Mouse (Mus musculus): ENCODE results near the gene Cebpg. TPM values are rescaled to one million over a fixed set of nuclear protein-coding genes. Genes with fewer than 3 reads are reported as not detected.
A peak's percentile ranks its signal among the peaks of the same experiment; 100 is the strongest.

Gene Cebpg
- total RNA-seq, 4 experiments from 2014 or later = 41.4 to 46.2 (median 44.0) TPM

GRCm38 (mm10) chr7:35054286-35054685 is 2.1 kb downstream of the Cebpg start:
- DNase-seq = no peak

- DNase-seq = no peak
Observed at GRCm38 (mm10) chr7:35053161-35053560, 3.2 kb downstream of the Cebpg start.

DNA sequence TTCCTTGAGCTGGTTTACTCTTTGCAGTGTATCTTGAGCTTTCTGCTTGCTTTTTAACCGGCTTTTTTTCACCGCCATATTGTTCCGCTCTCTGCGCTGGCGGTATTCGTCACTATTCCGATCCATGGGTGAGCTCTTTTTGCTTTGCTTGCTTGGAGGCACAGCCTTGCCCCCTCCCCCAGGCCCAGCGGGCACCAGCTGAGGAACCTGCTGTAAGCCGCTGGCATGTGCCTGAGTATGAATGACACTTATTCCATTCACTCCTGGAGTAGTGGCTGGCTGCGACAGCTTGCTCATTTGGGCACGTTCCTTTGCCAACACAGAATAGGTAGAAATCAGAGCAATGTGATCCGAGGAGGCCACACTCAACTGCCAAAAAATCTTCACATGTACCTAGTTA is 5.8 kb downstream of the Cebpg start:
- DNase-seq = no peak

DNA sequence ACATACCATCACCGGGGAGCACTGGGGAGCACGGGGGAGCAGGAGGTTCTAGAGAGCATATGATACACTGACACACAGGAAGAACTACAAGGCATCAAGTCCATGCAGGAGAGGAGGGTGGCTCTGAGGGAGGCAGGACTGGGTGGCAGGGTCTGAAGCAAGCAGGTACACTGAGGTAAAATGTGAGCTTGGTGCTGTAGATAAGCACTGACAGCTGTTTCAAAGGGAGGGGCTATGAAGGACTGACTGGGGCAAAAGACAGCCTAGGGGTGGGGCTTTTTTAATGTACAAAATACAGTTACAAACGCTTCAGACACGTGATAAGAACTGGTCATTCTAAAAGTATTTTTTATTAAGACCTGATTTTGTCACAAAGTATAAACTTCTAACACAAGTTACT is 10.3 kb downstream of the Cebpg start:
- no peak for DNase-seq

DNA sequence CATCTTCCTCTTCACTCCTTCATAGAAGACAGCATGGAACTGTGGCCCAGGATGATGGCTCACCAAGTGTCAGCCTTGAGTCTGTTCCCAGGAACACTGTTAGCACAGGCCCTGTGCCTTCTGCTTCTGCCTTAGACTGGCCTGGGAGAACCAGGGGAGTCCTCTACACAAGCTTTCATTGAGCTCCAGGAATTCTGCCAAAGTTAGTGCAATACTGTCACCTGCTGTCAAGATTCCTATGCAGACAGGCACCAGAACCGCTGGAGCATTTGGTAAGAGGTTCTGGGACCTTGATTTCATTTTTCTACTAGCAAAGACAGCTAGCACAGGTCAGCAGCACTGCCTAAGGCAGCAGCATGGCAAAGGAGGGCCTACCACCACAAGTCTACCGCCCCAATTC is 11.7 kb downstream of the Cebpg start:
- no peak for DNase-seq

DNA sequence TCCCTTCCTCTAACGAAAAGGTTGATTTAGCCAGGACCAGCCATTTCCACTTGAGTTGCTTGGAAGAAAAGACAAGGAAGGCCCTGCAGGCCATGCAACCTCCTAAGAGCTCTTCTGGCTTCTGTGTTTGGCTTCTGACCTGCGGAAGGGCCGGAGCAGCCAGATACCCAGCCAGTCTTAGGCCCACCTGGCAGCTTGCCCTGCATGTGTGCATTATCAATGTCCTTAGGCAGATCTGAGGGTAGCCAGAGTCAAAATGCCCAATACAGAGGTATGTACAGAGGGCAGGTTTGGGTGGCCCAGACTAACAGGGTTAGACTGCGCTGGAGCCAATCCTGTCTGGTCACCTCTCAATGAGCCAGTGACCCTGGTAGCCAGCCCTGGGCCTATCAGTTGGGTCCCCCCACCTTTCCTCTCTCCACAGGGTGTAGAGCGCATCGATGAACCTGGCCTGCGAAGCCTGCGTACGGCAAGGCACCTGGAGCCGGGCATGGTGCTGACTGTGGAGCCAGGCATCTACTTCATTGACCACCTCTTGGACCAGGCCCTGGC is 13.0 kb downstream of the Cebpg start:
- no peak for DNase-seq

- DNase-seq = peak; percentile 49
Observed at GRCm38 (mm10) chr7:35042759-35043217, 13.6 kb downstream of the Cebpg start.

DNA sequence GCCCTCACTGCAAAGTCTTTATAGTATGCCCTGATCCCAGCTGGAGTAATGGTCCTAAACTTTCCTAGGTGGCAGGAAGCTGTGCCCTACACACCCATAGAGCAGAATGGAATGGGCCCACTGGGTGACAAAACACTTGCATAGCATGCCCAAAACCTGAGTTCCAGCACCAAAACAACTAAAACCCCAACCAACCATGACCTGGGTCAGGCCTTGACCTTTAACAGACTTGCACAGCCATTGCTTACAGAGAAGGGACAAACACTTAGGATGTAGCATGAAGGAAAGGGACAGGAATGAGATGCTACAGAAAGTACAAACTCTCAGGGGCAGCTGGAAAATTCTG is 14.2 kb downstream of the Cebpg start:
- DNase-seq = no peak

GRCm38 (mm10) chr7:35041286-35042208 is 14.8 kb downstream of the Cebpg start:
- no peak for DNase-seq

DNA sequence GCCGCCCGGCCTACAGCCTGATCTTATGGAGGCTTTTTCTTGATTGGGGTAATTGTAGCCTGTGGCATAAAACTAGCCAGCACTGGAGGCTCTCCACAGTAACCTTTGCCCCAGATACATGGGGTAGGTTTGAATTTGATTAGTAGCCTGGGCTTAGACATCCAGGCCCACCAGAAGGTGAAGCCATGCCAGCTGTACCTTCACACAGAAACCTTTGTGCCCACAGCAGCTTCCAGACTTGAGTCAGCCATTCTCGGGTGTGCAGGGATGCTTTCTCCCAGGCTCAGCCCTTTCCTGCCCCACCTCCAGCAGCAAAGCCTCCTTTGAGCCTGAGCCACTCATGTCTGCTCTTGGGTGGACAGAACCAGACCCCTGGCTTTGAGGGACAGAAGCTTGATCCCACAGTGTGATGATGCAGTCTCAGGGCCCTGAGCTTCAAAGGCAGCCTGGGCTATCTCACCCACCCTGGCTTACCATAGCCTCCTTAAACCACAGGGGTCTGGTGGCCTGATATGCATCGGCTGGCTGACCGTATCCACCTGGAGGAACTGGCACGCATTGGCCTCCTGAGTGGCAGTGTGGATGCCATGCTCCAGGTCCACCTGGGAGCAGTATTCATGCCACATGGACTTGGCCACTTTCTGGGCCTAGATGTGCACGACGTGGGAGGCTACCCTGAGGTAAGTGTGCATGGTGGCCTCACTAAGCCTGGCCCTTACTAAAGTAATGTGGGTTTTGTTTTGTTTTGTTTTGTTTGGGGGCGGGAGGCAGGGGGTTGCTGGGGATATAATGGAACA is 16.0 kb downstream of the Cebpg start:
- DNase-seq = no peak

DNA sequence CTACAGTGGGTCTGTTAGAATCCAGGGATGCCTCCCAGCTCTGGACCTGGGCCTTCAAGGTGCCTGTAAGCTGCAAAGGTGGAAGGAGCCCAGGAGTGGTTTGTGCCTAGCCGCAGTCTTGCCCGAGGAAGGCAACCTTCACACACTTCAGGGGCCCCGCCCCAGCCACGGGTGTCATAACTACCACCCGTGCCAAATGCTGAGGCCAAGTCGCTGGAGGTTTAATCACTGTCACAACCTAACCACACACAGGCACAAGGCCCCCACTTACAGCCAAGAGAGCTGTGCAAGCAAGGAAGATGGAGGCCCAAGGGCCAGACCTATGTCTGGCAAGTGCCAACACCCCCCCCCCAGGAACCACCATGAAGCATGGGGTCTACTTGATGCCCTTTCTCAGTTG is 19.0 kb downstream of the Cebpg start:
- DNase-seq = no peak

DNA sequence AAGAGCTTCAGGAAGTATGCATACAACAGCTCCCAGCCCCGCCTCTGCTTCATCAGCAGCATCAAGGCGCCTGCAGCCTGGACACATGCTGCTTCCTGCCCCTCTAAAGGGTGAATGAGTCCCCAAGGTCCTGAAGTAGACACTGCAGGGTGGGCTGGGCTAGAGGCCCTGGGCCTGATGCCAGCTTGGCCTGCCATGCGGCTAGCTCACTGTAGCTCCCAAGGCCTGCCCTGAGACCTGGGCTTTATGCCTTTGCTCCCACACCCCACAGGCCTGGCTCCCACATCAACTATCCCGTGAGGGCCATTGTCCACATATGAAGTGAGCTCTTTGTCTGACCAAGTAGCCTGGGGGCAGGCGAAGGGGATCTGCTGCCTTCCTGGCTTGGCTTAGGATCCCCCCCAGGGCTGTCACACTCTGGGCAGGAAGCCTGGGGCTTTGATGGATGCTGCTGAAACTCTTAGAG is 20.1 kb downstream of the Cebpg start:
- no peak for DNase-seq

DNA sequence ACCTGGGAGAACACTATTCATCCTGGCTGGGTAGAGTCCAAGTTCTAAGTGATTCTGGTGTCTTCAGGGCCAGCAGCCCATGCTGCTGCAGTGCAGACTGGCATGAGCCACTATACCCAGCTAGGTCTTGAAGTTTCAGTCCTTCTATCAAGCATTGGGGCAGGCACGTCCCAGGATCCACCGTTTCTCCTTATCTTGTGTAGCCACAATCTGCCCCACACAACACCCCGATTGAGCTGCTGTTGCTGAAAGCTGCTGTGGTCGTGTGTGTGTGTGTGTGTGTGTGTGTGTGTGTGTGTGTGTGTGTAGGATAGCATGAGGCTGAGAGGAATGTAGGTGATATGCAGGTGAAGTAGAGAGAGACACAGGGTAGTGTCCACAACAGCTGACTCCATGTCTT is 20.8 kb downstream of the Cebpg start:
- no peak for DNase-seq

DNA sequence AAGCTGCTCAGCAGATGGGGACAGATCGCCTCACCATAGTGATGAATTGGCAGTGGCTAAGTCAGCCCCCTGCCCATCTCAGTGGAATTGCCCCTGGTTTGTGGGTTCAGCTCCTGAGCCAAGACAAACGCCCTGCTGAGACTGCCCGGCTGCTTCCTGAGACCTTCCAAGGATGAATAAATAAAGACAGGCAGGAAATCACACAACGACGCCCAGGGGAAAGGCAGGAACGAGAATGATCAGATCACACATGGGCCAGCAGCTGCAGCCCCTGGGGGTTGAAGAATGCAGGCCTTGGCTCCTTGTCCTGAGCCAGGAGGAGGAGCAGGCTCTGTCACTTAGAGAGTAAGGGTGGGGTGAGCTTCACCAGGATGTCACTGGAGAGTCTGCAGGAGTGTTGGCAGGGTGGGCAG is 21.2 kb downstream of the Cebpg start:
- no peak for DNase-seq

GRCm38 (mm10) chr7:35030567-35030966 is 25.8 kb downstream of the Cebpg start:
- DNase-seq = no peak

- DNase-seq = no peak
Observed at GRCm38 (mm10) chr7:35029648-35030047, 26.7 kb downstream of the Cebpg start.

DNA sequence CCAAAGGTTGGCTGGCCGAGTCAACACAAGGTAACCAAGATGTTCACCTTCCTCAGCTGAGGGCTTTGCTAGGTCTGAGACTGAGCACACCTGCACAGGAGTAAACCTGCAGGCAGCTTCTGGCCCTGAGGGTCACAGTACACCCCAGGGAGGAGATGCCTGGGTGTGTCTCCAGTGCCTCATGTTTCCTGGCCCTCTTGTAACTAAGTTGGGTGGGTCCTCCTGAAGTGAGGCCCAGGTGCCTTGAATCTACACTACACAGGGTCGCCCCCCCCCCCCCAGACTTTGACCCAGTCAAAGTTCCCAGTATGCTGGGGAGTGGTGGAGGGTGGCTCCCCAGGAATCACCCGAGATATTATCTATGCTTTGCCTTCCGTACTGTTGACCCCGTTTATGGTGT is 27.1 kb downstream of the Cebpg start:
- no peak for DNase-seq

- no peak for DNase-seq
Observed at GRCm38 (mm10) chr7:35028559-35028958, 27.8 kb downstream of the Cebpg start.

DNA sequence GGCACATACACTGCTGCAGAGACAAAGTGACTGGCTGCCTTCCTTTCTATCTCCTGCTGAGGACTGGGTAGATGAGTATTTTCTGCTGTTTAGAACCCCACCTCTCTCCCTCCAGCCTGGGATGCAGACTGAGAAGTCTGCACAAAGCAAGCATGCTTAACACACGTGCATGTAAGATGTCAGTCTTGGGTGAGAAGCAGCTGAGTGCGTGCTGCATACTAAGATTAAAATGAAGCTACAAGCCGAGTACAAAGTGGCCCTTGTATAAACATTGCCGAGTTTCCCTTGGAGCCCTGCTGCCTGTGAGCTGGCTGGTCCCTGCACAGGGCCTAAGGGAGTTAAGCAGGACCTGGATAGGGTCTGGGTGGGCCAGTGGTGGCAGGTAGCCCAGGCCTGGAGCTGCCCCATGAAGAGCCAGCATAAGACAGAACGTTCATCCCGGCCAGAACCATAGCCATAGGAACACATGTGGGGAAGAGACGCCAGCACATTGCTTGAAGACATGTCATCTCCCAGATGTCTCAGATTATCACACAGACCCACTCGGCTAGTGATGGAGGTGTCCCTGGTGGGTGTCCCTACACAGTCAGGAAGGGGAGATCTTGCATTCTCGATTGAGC is 28.5 kb downstream of the Cebpg start:
- DNase-seq = no peak

- DNase-seq = peak; percentile 45
Observed at GRCm38 (mm10) chr7:35026838-35027291, 29.5 kb downstream of the Cebpg start.

DNA sequence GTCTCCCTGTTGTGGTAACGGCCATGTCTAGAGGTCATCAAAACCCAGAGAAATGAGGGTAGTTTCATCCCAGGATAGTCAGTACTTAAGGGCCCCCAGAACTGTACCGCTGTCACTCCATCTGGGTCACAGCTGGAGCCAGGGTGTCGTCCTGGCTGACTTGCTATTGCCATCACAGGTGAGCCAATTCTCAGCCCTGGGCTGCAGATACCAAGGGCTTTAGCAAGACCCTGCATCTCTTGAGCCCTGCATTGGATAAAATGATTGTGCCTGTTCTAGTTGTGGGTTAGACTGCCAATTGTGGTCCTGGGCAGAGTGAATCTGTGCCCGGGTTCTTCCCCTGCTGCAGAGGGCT is 30.1 kb downstream of the Cebpg start:
- no peak for DNase-seq

DNA sequence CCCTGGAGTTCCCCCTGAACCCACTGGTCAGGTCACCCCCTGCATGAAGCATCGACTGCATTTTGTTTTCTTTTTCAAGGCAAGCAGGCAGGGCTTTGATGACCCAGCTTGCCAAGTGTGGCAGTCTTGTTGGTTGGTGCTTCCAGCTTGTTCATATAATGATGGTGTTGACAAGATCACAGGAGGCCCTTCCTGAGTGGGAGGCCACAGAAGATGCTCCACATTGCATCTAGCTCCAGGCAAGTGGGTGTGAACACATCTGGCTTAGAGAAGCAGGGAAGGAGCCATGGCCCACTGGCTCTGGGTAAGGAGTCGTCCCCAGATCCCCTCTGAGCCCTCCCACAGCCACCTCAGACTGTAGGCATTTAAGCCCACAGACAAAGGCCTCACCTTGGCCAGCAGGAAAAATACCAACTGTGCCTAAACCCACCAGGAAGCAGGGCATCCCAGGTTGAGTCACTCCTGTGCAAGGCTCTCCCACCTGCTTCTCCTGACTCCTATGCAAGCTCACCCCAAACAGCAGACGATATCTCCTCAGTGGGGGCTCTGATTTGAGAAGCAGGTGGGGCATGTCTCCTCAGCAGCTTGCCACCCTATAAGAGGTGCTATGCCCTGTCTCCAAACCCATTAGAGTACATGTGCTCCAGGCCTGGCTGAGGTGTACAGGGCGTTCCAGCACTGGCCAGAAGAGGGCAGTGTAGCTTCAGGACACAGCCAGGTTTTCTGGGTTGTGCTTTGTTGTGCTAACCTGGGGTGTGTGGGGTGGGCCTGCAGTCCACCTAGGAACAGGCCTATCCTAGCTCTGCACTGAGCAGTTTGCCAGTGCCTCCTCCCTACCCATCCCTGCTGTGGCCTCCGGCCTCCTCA is 30.7 kb downstream of the Cebpg start:
- peak; percentile 65 for DNase-seq

Data from adrenal gland, adult 8-10 months (tissue).